Mouse (Mus musculus) cerebellum, postnatal 14 days (tissue): Measurements from ENCODE around the gene Tns4.

ENCODE experiments used
- DNase-seq, 2 experiments: peaks; one replicate each; pipeline ENCODE4 v3.0.0; 2021; ENCODE audit warnings: mixed read lengths in 2 of 2

Gene Tns4

GRCm38 (mm10) chr11:99089077-99089601, at the start of gene Tns4:
Gene Tns4, minus strand, starts transcription at chr11:99089306.
- DNase-seq = no peak

- DNase-seq = no peak
These were observed 48.3 kb upstream of the Tns4 start for GRCm38 (mm10) chr11:99137385-99137784.

- DNase-seq = no peak
These were observed 47.9 kb upstream of the Tns4 start for GRCm38 (mm10) chr11:99136961-99137360.

GRCm38 (mm10) chr11:99136361-99136760, 47.3 kb upstream of the Tns4 start:
- no peak for DNase-seq

- DNase-seq = no peak
These were observed 45.9 kb upstream of the Tns4 start for GRCm38 (mm10) chr11:99135047-99135440.

- DNase-seq = no peak
These were observed 45.4 kb upstream of the Tns4 start for GRCm38 (mm10) chr11:99134266-99135046.

GRCm38 (mm10) chr11:99133285-99133897, 44.3 kb upstream of the Tns4 start:
- DNase-seq = no peak

GRCm38 (mm10) chr11:99132091-99132730, 43.1 kb upstream of the Tns4 start:
- DNase-seq = no peak

- no peak for DNase-seq
These were observed 42.3 kb upstream of the Tns4 start for GRCm38 (mm10) chr11:99131463-99131840.

- no peak for DNase-seq
These were observed 41.8 kb upstream of the Tns4 start for GRCm38 (mm10) chr11:99130736-99131462.

- no peak for DNase-seq
These were observed 40.2 kb upstream of the Tns4 start for GRCm38 (mm10) chr11:99129287-99129686.

GRCm38 (mm10) chr11:99127785-99128682, 38.9 kb upstream of the Tns4 start:
- peak; percentile 56 to 66 for DNase-seq

GRCm38 (mm10) chr11:99126482-99127253, 37.6 kb upstream of the Tns4 start:
- DNase-seq = no peak

- no peak for DNase-seq
These were observed 35.5 kb upstream of the Tns4 start for GRCm38 (mm10) chr11:99124635-99125029.

- DNase-seq = peak; percentile 76 to 87
These were observed 35.0 kb upstream of the Tns4 start for GRCm38 (mm10) chr11:99123977-99124634.

GRCm38 (mm10) chr11:99122703-99123102, 33.6 kb upstream of the Tns4 start:
- no peak for DNase-seq

- DNase-seq = no peak
These were observed 32.1 kb upstream of the Tns4 start for GRCm38 (mm10) chr11:99121218-99121631.

- DNase-seq = peak; percentile 42 to 50
These were observed 31.6 kb upstream of the Tns4 start for GRCm38 (mm10) chr11:99120524-99121217.

- DNase-seq = no peak
These were observed 29.9 kb upstream of the Tns4 start for GRCm38 (mm10) chr11:99118963-99119362.

GRCm38 (mm10) chr11:99118420-99118819, 29.3 kb upstream of the Tns4 start:
- no peak for DNase-seq
